Mouse (Mus musculus) kidney, embryonic 14.5 days (tissue): ENCODE results near the gene Gja5. TPM values are rescaled to one million over a fixed set of nuclear protein-coding genes. Genes with fewer than 3 reads are reported as not detected.
A peak's percentile ranks its signal among the peaks of the same experiment; 100 is the strongest.

ENCODE experiments used
- ATAC-seq: fragments of 200-750 bp; cut with Nextera tagmentation; 2 replicates; pipeline ENCODE4 v1.8.0; 2017; ENCODE audit warnings: moderate number of reproducible peaks, mild to moderate bottlenecking, moderate TSS enrichment, moderate library complexity; ENCODE audit not compliant: low FRiP score, low TSS enrichment
- H3K27ac ChIP-seq: fragments of 300-500 bp; sonication (generic); 2 replicates; pipeline ENCODE4 v1.5.1; 2014; ENCODE audit warnings: low read depth, mild to moderate bottlenecking, low read length, moderate library complexity, mixed read lengths
- H3K27me3 ChIP-seq: fragments of 300-500 bp; sonication (generic); 2 replicates; pipeline ENCODE4 v1.6.1; 2014; ENCODE audit warnings: mild to moderate bottlenecking, low read length; ENCODE audit not compliant: control insufficient read depth, insufficient read depth
- H3K36me3 ChIP-seq: fragments of 300-500 bp; sonication (generic); 2 replicates; pipeline ENCODE4 v1.6.1; 2014; ENCODE audit warnings: low read length, mixed read lengths; ENCODE audit not compliant: control insufficient read depth, insufficient read depth
- H3K4me1 ChIP-seq: fragments of 300-500 bp; sonication (generic); 2 replicates; pipeline ENCODE4 v1.6.1; 2014; ENCODE audit warnings: low read length, mixed read lengths; ENCODE audit not compliant: control insufficient read depth, insufficient read depth
- H3K4me2 ChIP-seq: fragments of 300-500 bp; sonication (generic); replicated peaks from 2 replicates; pipeline ENCODE4 v1.6.1; 2014; ENCODE audit warnings: low read depth, mild to moderate bottlenecking, low read length
- H3K4me3 ChIP-seq: fragments of 300-500 bp; sonication (generic); 2 replicates; pipeline ENCODE4 v1.5.1; 2014; ENCODE audit warnings: mild to moderate bottlenecking, low read length
- H3K9ac ChIP-seq: fragments of 300-500 bp; sonication (generic); 2 replicates; pipeline ENCODE4 v1.6.1; 2014; ENCODE audit warnings: low read depth, mild to moderate bottlenecking, low read length, moderate library complexity
- H3K9me3 ChIP-seq: fragments of 300-500 bp; sonication (generic); 2 replicates; pipeline ENCODE4 v1.6.1; 2016; ENCODE audit warnings: low read length; ENCODE audit not compliant: control insufficient read depth
- WGBS: fragments of 180-500 bp; shearing (Covaris S2); extraction: QIAGEN DNeasy Blood & Tissue Kit; methylation state at CpG from one replicate; pipeline ENCODE4 v1.1.7; 2014; 5-methylcytosine and 5-hydroxymethylcytosine counted together
- polyA plus RNA-seq: library from polyadenylated mRNA; unstranded; fragments of >200 nt; fragmentation: Nextera tagmentation; extraction: Ambion mirVana; gene quantifications from 2 replicates; pipeline ENCODE4 v1.2.1, GENCODE M21; 2014

Gene Gja5
- polyA plus RNA-seq, 1 experiment from 2014 or later = 5.6 TPM

DNA sequence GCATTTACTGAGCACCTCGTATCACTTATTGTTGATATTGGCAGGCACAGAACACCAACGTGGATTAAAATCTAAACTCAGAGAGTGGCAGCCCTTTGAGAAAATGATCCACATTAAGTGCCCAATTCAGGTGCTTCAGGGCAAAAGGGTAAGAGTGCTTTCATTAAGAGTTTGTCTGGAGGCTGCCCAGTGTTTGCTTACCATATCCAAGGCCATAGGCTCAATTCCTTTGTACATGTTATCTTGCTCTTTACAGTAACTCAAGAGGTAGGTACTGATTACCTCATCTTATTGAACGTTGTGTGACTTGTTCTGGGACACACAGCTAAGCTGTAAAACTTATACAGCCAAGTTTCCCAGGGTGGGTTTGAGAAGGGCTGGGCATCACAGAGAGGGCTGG lies 77.3 kb downstream of the Gja5 start:
- Histone ChIP-seq H3K4me1 (no peaks in the 10 kb centered on the region), H3K4me3 (no peak overlapping the region), H3K27ac (no peak overlapping the region), H3K36me3 (no peaks in the 10 kb centered on the region), H3K9me3 (no peaks in the 10 kb centered on the region), H3K4me2 (no peak overlapping the region), H3K27me3 (no peaks in the 10 kb centered on the region), H3K9ac (no peak overlapping the region)
- no peak for ATAC-seq
- 74% methylated on average over 3 of the region's 3 CpGs for WGBS

DNA sequence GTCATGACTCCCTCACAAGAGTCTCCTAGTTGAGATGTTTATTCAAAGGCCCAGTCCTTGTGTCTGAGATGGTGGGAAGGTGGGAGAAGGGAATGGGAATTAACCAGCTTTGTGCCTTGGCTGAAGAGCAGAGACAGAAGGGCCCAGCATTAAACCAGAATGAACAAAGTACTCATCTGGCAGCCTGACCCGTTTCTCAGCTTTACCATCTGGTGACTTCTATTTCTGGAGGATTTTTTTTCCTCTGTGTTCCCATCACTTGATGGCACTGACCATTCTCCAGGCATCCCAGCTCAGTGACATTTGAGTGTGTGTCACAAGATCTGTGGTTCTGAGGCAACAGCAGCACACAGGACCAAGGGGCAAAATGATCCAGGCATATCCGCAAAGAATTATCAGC lies 78.2 kb downstream of the Gja5 start:
- Histone ChIP-seq H3K9ac (no peak overlapping the region), H3K27ac (no peak overlapping the region), H3K9me3 (no peaks in the 10 kb centered on the region), H3K27me3 (no peaks in the 10 kb centered on the region), H3K36me3 (no peaks in the 10 kb centered on the region), H3K4me2 (no peak overlapping the region), H3K4me1 (no peaks in the 10 kb centered on the region), H3K4me3 (no peak overlapping the region)
- ATAC-seq = no peak
- WGBS = 90% methylated on average over 2 of the region's 2 CpGs

DNA sequence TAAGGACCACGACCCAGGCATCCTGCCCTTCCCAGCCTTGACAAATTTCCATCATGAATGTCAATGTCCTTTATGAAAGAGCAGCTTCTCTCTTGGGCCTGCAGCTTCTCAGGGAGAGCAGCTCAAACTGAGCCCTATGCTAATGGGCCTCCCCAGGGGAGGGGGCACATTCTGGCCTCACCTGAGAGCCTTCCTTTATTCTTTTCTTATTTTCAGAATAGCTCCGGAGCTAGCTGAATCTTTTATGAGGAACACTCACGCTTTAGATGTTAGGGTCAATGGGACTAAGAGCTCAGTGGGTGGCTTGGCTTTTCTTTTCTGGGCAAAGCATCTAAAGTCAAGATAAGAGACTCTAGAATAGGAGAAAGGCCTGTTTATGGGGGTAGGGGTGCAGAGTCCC lies 88.0 kb downstream of the Gja5 start:
- no peak for ATAC-seq
- H3K4me3 ChIP-seq = no peak overlapping the region
- no peaks in the 10 kb centered on the region for H3K4me1 ChIP-seq
- H3K27me3 ChIP-seq = no peaks in the 10 kb centered on the region
- no peak overlapping the region for H3K9ac ChIP-seq
- H3K36me3 ChIP-seq = no peaks in the 10 kb centered on the region
- no peak overlapping the region for H3K27ac ChIP-seq
- WGBS = 37% methylated on average over 3 of the region's 3 CpGs
- no peak overlapping the region for H3K4me2 ChIP-seq
- no peaks in the 10 kb centered on the region for H3K9me3 ChIP-seq

DNA sequence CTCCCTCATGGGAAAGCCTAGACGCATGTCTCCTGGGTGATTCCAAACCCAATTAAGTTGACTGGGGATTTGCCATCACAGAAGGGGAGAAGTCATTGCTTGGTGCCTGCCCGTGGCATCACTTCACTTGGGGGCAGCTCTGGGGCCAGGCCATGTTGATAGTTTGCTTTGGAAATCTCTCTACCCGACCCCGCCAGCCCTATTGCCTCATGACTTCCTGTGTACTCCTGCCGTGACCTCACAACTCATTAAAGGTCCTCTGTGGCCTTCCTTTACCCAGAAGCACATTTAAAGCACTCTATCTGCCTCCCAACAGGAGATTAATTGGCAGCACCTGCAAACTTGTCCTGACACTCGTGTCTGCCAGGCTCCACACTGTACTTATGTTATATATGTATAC lies 93.3 kb downstream of the Gja5 start:
- Histone ChIP-seq H3K9me3 (no peaks in the 10 kb centered on the region), H3K4me2 (no peak overlapping the region), H3K27ac (no peak overlapping the region), H3K4me1 (0 out of 2 replicates have a peak, but pooled peaks cover 5% of the 10 kb centered on the region), H3K4me3 (no peak overlapping the region), H3K9ac (no peak overlapping the region), H3K27me3 (no peaks in the 10 kb centered on the region), H3K36me3 (no peaks in the 10 kb centered on the region)
- 14% methylated on average over 6 of the region's 6 CpGs for WGBS
- no peak for ATAC-seq

DNA sequence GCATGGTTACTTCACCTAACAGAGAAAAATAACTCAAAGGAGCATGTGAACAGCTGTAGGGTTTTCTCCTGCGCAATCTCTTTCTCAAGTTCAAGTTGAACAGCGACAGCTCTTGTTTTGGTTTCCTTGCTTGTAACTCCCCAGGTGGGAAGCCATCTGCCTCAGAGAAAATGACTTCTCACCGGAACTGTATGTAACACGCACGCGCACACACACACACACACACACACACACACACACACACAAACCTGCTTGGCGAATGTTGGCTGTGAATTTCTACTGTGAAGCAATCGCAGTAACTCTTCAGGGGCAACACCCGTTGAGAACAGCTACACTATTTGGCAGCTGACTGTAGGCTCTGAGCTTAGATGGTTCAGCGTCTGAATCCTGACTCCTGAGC lies 98.6 kb downstream of the Gja5 start:
- no peak for ATAC-seq
- no peaks in the 10 kb centered on the region for H3K9me3 ChIP-seq
- H3K4me3 ChIP-seq = no peak overlapping the region
- H3K36me3 ChIP-seq = no peaks in the 10 kb centered on the region
- H3K4me2 ChIP-seq = no peak overlapping the region
- 95% methylated on average over 10 of the region's 10 CpGs for WGBS
- H3K4me1 ChIP-seq = 0 out of 2 replicates have a peak, but pooled peaks cover under 1% of the 10 kb centered on the region
- no peak overlapping the region for H3K9ac ChIP-seq
- no peak overlapping the region for H3K27ac ChIP-seq
- no peaks in the 10 kb centered on the region for H3K27me3 ChIP-seq

DNA sequence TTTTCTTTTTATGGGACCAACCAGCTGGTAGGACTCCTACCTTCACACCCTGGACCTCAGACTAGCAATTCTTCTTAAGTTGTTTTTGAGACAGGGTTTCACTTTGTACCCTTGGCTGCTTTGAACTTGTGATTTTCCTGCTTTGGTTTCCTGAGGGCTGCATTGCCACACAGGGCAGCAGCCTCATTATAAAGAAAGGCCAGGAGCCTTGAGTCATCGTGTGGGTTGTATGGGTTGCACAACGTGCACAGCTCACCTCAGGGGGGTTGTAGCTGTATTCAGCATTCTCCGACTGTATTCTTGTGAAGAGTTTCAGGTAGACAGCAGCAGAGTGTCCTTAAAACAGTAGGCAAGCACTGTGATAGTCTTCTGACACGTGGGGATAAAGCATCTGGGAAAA lies 100.0 kb downstream of the Gja5 start:
- ATAC-seq = no peak
- Histone ChIP-seq H3K4me1 (no peaks in the 10 kb centered on the region), H3K36me3 (no peaks in the 10 kb centered on the region), H3K9me3 (no peaks in the 10 kb centered on the region), H3K27ac (no peak overlapping the region), H3K27me3 (no peaks in the 10 kb centered on the region), H3K4me2 (no peak overlapping the region), H3K4me3 (no peak overlapping the region), H3K9ac (no peak overlapping the region)
- WGBS = 73% methylated on average over 4 of the region's 4 CpGs

DNA sequence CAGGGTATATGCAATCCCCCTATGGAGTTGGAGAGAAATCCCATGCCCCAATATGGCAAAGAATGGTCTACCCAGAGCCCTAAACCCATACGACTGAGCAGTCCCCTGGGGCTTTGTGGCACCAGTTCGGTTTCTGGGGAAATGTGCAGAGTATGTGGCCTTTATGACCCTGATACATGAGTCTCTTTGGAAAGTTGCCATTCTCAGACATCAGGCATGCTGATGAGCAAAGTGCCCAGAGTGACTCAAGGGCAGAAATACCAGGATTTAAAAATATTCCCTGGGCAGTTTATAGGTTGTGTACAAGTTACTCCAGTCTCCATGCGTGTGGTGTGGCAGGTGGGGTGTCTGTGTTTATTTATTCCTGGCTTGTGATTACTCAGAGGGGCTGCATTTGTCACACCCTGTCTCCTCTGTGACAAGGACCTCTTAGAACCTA lies 102.5 kb downstream of the Gja5 start:
- no peaks in the 10 kb centered on the region for H3K36me3 ChIP-seq
- H3K27ac ChIP-seq = no peak overlapping the region
- no peaks in the 10 kb centered on the region for H3K9me3 ChIP-seq
- 75% methylated on average over 3 of the region's 3 CpGs for WGBS
- H3K4me3 ChIP-seq = no peak overlapping the region
- no peak for ATAC-seq
- H3K4me1 ChIP-seq = no peaks in the 10 kb centered on the region
- no peak overlapping the region for H3K9ac ChIP-seq
- no peaks in the 10 kb centered on the region for H3K27me3 ChIP-seq
- no peak overlapping the region for H3K4me2 ChIP-seq

DNA sequence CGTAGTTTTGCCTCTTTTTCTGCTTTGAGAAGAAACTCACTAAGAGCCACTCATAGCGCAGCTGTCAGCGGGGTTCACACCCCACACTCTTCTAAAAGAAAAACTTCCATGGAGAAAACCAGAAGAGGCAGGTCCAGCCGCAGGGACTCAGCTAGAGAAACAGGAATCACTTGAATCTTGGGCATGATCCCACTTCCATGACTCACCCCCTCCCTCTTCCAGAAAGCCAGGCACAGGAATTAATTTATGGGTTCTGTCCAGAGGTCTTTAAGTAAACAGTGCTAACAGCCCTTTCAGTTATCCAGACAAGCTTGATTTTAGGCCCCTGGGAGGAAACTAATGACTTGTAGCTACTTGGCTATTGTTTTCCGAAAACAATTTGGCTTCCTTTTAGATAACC lies 120.7 kb downstream of the Gja5 start:
- 36% methylated on average over 5 of the region's 5 CpGs for WGBS
- no peak overlapping the region for H3K4me2 ChIP-seq

DNA sequence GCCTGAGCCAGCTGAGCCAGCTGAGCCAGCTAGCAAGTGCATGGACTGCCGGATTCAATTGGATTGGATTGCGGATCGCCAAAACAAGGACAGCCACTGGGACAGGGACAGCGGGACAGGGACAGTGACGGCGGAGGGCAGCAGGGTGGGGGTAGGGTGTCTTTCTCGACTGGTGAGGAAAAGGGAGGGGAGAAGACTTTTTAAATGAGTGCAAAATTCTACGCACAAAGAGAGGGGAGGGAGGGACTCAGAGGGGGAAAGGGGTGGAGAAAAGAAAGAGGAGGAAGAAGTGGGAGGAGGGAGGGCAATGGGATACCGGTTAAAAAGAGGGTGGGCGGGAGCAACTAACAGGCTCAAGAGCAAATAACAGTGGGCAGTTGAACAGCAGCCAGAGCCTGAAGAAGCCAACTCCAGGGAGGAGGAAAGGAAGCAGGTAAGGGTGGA lies 127.6 kb downstream of the Gja5 start:
- H3K9me3 ChIP-seq = no peaks in the 10 kb centered on the region
- peak; percentile 51; the same call in 1 of the 2 replicates for ATAC-seq
- H3K9ac ChIP-seq = peak overlapping the region; percentile 40
- H3K27ac ChIP-seq = no peak overlapping the region
- no peaks in the 10 kb centered on the region for H3K36me3 ChIP-seq
- H3K4me2 ChIP-seq = peak overlapping the region; percentile 49
- H3K4me3 ChIP-seq = peak overlapping the region; percentile 28
- 0 out of 2 replicates have a peak, but pooled peaks cover 3% of the 10 kb centered on the region for H3K27me3 ChIP-seq
- WGBS = 2% methylated on average over 10 of the region's 10 CpGs
- H3K4me1 ChIP-seq = peaks cover 3% of the 10 kb centered on the region; the same call in 1 of the 2 replicates

More for the DNA sequence above, 120.7 kb downstream of the Gja5 start:
- peak; percentile 62 for ATAC-seq
- Histone ChIP-seq H3K4me1 (no peaks in the 10 kb centered on the region), H3K4me3 (no peak overlapping the region), H3K9me3 (no peaks in the 10 kb centered on the region), H3K27ac (no peak overlapping the region), H3K36me3 (no peaks in the 10 kb centered on the region), H3K9ac (no peak overlapping the region), H3K27me3 (no peaks in the 10 kb centered on the region)
